Mouse (Mus musculus) heart, embryonic 14.5 days (tissue): ENCODE measurements around the gene Plekhm1. TPM values are rescaled to one million over a fixed set of nuclear protein-coding genes. Genes with fewer than 3 reads are reported as not detected.

ENCODE experiments used
- ATAC-seq: fragments of 200-750 bp; cut with Nextera tagmentation; 2 replicates; pipeline ENCODE4 v1.8.0; 2017; ENCODE audit warnings: low read depth, moderate TSS enrichment; ENCODE audit not compliant: insufficient number of reproducible peaks, insufficient read depth, low FRiP score
- H3K27ac ChIP-seq, 2 experiments: fragments of 200-500 bp in 1 of 2; fragments of 300-500 bp in 1 of 2; sonication (generic) in 1 of 2; replicated peaks in 1 of 2; 2 replicates each; pipeline ENCODE4 v1.5.1; 2012 to 2014; ENCODE audit warnings: low read depth in 2 of 2, low read length in 2 of 2, control low read depth in 1 of 2, mild to moderate bottlenecking in 1 of 2, mixed read lengths in 1 of 2; ENCODE audit not compliant: control insufficient read depth in 1 of 2, insufficient read depth in 1 of 2
- H3K27me3 ChIP-seq: fragments of 300-500 bp; sonication (generic); 2 replicates; pipeline ENCODE4 v1.6.1; 2014; ENCODE audit warnings: mild to moderate bottlenecking, low read length, control low read depth; ENCODE audit not compliant: control insufficient read depth, insufficient read depth
- H3K36me3 ChIP-seq: fragments of 300-500 bp; sonication (generic); 2 replicates; pipeline ENCODE4 v1.6.1; 2014; ENCODE audit warnings: mild to moderate bottlenecking, control low read depth, low read length, mixed read lengths; ENCODE audit not compliant: control insufficient read depth, insufficient read depth
- H3K4me1 ChIP-seq, 2 experiments: fragments of 200-500 bp in 1 of 2; fragments of 300-500 bp in 1 of 2; sonication (generic) in 1 of 2; 2 replicates each; pipeline ENCODE4 v1.6.1; 2012 to 2014; ENCODE audit warnings: low read length in 2 of 2, control low read depth in 1 of 2, mixed read lengths in 1 of 2; ENCODE audit not compliant: control insufficient read depth in 2 of 2, insufficient read depth in 2 of 2
- H3K4me2 ChIP-seq: fragments of 300-500 bp; sonication (generic); 2 replicates; pipeline ENCODE4 v1.6.1; 2014; ENCODE audit warnings: mild to moderate bottlenecking, low read length
- H3K4me3 ChIP-seq, 2 experiments: fragments of 200-500 bp in 1 of 2; fragments of 300-500 bp in 1 of 2; sonication (generic) in 1 of 2; 2 replicates each; pipeline ENCODE4 v1.5.1; 2012 to 2014; ENCODE audit warnings: low read length in 2 of 2, mild to moderate bottlenecking in 2 of 2, control low read depth in 1 of 2, low read depth in 1 of 2, moderate library complexity in 1 of 2; ENCODE audit not compliant: control insufficient read depth in 1 of 2, insufficient read depth in 1 of 2
- H3K9ac ChIP-seq: fragments of 300-500 bp; sonication (generic); 2 replicates; pipeline ENCODE4 v1.6.1; 2014; ENCODE audit warnings: mild to moderate bottlenecking, low read length
- H3K9me3 ChIP-seq: fragments of 300-500 bp; sonication (generic); 2 replicates; pipeline ENCODE4 v1.6.1; 2016; ENCODE audit warnings: low read length, control low read depth; ENCODE audit not compliant: control insufficient read depth
- whole genome bisulfite sequencing: fragments of 180-500 bp; shearing (Covaris S2); extraction: QIAGEN DNeasy Blood & Tissue Kit; methylation state at CpG from one replicate; pipeline ENCODE4 v1.1.7; 2014; 5-methylcytosine and 5-hydroxymethylcytosine counted together
- polyA plus RNA-seq: library from polyadenylated mRNA; unstranded; fragments of >200 nt; fragmentation: Nextera tagmentation; extraction: Ambion mirVana; gene quantifications from 2 replicates; pipeline ENCODE4 v1.2.1, GENCODE M21; 2014

Gene Plekhm1
- polyA plus RNA-seq, 1 experiment from 2014 or later, result 6.5 TPM

GRCm38 (mm10) chr11:103370397-103371221 is 41.9 kb downstream of the Plekhm1 start:
- Histone ChIP-seq H3K4me2 (no peak overlapping the region), H3K9ac (no peak overlapping the region), H3K9me3 (no peaks in the 10 kb centered on the region), H3K4me1 (peaks cover 10 to 11% of the 10 kb centered on the region in 2 experiments; a peak in 3 of 4 replicates), H3K27ac (peak overlapping the region; percentile 18 to 77; a peak in 3 of 4 replicates), H3K36me3 (peaks cover 55% of the 10 kb centered on the region), H3K27me3 (no peaks in the 10 kb centered on the region), H3K4me3 (no peak overlapping the region)
- 86% methylated on average over 9 of the region's 9 CpGs for WGBS
- no peak; the same call in 1 of the 2 replicates for ATAC-seq

- 87% methylated on average over 4 of the region's 4 CpGs for WGBS
- H3K4me1 ChIP-seq, result peaks cover 8 to 16% of the 10 kb centered on the region in 2 experiments; a peak in 3 of 4 replicates
- ATAC-seq, result no peak
- H3K36me3 ChIP-seq, result peaks cover 41% of the 10 kb centered on the region
- H3K27me3 ChIP-seq, result peaks cover 28% of the 10 kb centered on the region
- no peak overlapping the region for H3K4me3 ChIP-seq
- no peak overlapping the region for H3K4me2 ChIP-seq
- no peak overlapping the region for H3K27ac ChIP-seq
- no peak overlapping the region for H3K9ac ChIP-seq
- no peaks in the 10 kb centered on the region for H3K9me3 ChIP-seq
These were observed 47.0 kb downstream of the Plekhm1 start for GRCm38 (mm10) chr11:103365530-103365929.

GRCm38 (mm10) chr11:103365022-103365421 is 47.5 kb downstream of the Plekhm1 start:
- no peak for ATAC-seq
- H3K27me3 ChIP-seq, result peaks cover 28% of the 10 kb centered on the region
- H3K4me1 ChIP-seq, result peaks cover 9 to 17% of the 10 kb centered on the region in 2 experiments; a peak in 3 of 4 replicates
- 0 out of 4 replicates have a peak overlapping the region, but pooled peaks of 1 of the 2 experiments have one; percentile 17 for H3K27ac ChIP-seq
- H3K9ac ChIP-seq, result no peak overlapping the region
- H3K4me3 ChIP-seq, result no peak overlapping the region
- H3K4me2 ChIP-seq, result no peak overlapping the region
- 85% methylated on average over 3 of the region's 3 CpGs for WGBS
- H3K9me3 ChIP-seq, result no peaks in the 10 kb centered on the region
- peaks cover 36% of the 10 kb centered on the region for H3K36me3 ChIP-seq

- H3K4me1 ChIP-seq, result peaks cover 13 to 24% of the 10 kb centered on the region in 2 experiments; a peak in 3 of 4 replicates
- H3K9ac ChIP-seq, result no peak overlapping the region
These were observed 48.2 kb downstream of the Plekhm1 start for GRCm38 (mm10) chr11:103364335-103364734.

GRCm38 (mm10) chr11:103363214-103364148 is 49.0 kb downstream of the Plekhm1 start, which contains the start of gene Arhgap27:
Gene Arhgap27 (minus strand): TSS chr11:103363692.
- Histone ChIP-seq H3K4me3 (peak within 1 kb of the TSS; percentile 57), H3K27me3 (peaks cover 36% of the 10 kb centered on the region), H3K9ac (peak within 1 kb of the TSS; percentile 69), H3K36me3 (peaks cover 22% of the 10 kb centered on the region), H3K27ac (peak within 1 kb of the TSS; percentile 36 to 78), H3K9me3 (no peaks in the 10 kb centered on the region), H3K4me1 (peaks cover 15 to 30% of the 10 kb centered on the region in 2 experiments), H3K4me2 (peak within 1 kb of the TSS; percentile 91)
- peak; percentile 65 for ATAC-seq
- 2% methylated on average over 35 of the region's 35 CpGs for WGBS

More at GRCm38 (mm10) chr11:103364335-103364734, 48.2 kb downstream of the Plekhm1 start:
- Histone ChIP-seq H3K4me3 (no peak overlapping the region), H3K27me3 (peaks cover 33% of the 10 kb centered on the region), H3K9me3 (no peaks in the 10 kb centered on the region), H3K4me2 (peak overlapping the region; percentile 91), H3K36me3 (peaks cover 31% of the 10 kb centered on the region), H3K27ac (peak overlapping the region; percentile 30 to 78; a peak in 2 of 4 replicates)
- no peak for ATAC-seq
- WGBS, result 56% methylated on average over 5 of the region's 5 CpGs

- WGBS, result under 1% methylated on average over 33 of the region's 33 CpGs
- no peak for ATAC-seq
- H3K36me3 ChIP-seq, result peaks cover 16% of the 10 kb centered on the region
- peaks cover 15 to 30% of the 10 kb centered on the region in 2 experiments for H3K4me1 ChIP-seq
- peaks cover 42% of the 10 kb centered on the region for H3K27me3 ChIP-seq
- peak overlapping the region; percentile 69 for H3K9ac ChIP-seq
- peak overlapping the region; percentile 57 for H3K4me3 ChIP-seq
- H3K27ac ChIP-seq, result peak overlapping the region; percentile 36 to 78
- no peaks in the 10 kb centered on the region for H3K9me3 ChIP-seq
- peak overlapping the region; percentile 91 for H3K4me2 ChIP-seq
These were observed 49.8 kb downstream of the Plekhm1 start for GRCm38 (mm10) chr11:103362521-103363181.
